Mouse (Mus musculus): ENCODE data around the gene Scd3. TPM values are rescaled to one million over a fixed set of nuclear protein-coding genes. Genes with fewer than 3 reads are reported as not detected.
"Not testable (repeated sequence)": the region's sequence is repeated elsewhere in the genome, so short reads cannot be mapped to it uniquely, and the experiment has no call there.

The Scd3 gene
- polyA plus RNA-seq, 1 experiment from 2014 or later = 4.8 TPM

GRCm38 (mm10) chr19:44276861-44277260, 73.8 kb downstream of the Scd3 start:
- Histone ChIP-seq H3K4me2 (no peak overlapping the region), H3K27ac (replicated peaks) (no peak overlapping the region), H3K27me3 (replicated peaks) (no peaks in the 10 kb centered on the region), H3K9ac (replicated peaks) (no peak overlapping the region), H3K4me3 (replicated peaks) (no peak overlapping the region), H3K4me1 (peaks cover 13% of the 10 kb centered on the region), H3K9me3 (replicated peaks) (no peaks in the 10 kb centered on the region), H3K36me3 (no peaks in the 10 kb centered on the region)
- ATAC-seq (ENCODE audit: low FRiP score) = no peak
- WGBS = 83% methylated on average over 5 of the region's 5 CpGs

- no peak overlapping the region for H3K4me3 ChIP-seq (replicated peaks)
- no peaks in the 10 kb centered on the region for H3K9me3 ChIP-seq (replicated peaks)
- ATAC-seq (ENCODE audit: low FRiP score) = no peak
- H3K4me2 ChIP-seq = no peak overlapping the region
- 92% methylated on average over 8 of the region's 8 CpGs for WGBS
- H3K27me3 ChIP-seq (replicated peaks) = no peaks in the 10 kb centered on the region
- no peak overlapping the region for H3K9ac ChIP-seq (replicated peaks)
- H3K27ac ChIP-seq (replicated peaks) = no peak overlapping the region
- H3K36me3 ChIP-seq = no peaks in the 10 kb centered on the region
- H3K4me1 ChIP-seq = peaks cover 21% of the 10 kb centered on the region
These were observed 74.9 kb downstream of the Scd3 start for GRCm38 (mm10) chr19:44277931-44278330.

GRCm38 (mm10) chr19:44280755-44281154, 77.7 kb downstream of the Scd3 start:
- Histone ChIP-seq H3K27ac (replicated peaks) (peak overlapping the region; percentile 29), H3K36me3 (no peaks in the 10 kb centered on the region), H3K9ac (replicated peaks) (no peak overlapping the region), H3K4me3 (replicated peaks) (no peak overlapping the region), H3K4me1 (peaks cover 41% of the 10 kb centered on the region), H3K27me3 (replicated peaks) (no peaks in the 10 kb centered on the region), H3K4me2 (no peak overlapping the region), H3K9me3 (replicated peaks) (no peaks in the 10 kb centered on the region)
- no peak for ATAC-seq (ENCODE audit: low FRiP score)
- WGBS = 13% methylated on average over 6 of the region's 6 CpGs

GRCm38 (mm10) chr19:44281825-44282447, 78.9 kb downstream of the Scd3 start:
- H3K4me2 ChIP-seq; H3K9me3 ChIP-seq (replicated peaks); H3K27me3 ChIP-seq (replicated peaks); H3K9ac ChIP-seq (replicated peaks); H3K36me3 ChIP-seq; H3K4me3 ChIP-seq (replicated peaks); ATAC-seq (ENCODE audit: low FRiP score): not testable (repeated sequence)
- 58% methylated on average over 1 of the region's 1 CpGs for WGBS
- H3K4me1 ChIP-seq = peaks cover 41% of the 10 kb centered on the region
- H3K27ac ChIP-seq (replicated peaks) = peak overlapping the region; percentile 58

- 27% methylated on average over 9 of the region's 9 CpGs for WGBS
- Histone ChIP-seq H3K9me3 (replicated peaks) (no peaks in the 10 kb centered on the region), H3K27ac (replicated peaks) (peak overlapping the region; percentile 58)
These were observed 79.6 kb downstream of the Scd3 start for GRCm38 (mm10) chr19:44282534-44283156.

GRCm38 (mm10) chr19:44283157-44284024, 80.3 kb downstream of the Scd3 start:
- peak; percentile 1; the same call in 1 of the 2 replicates for ATAC-seq (ENCODE audit: low FRiP score)
- peak overlapping the region; percentile 94 for H3K27ac ChIP-seq (replicated peaks)
- WGBS = 15% methylated on average over 15 of the region's 15 CpGs
- peak overlapping the region; percentile 49 for H3K4me3 ChIP-seq (replicated peaks)
- peaks cover 38% of the 10 kb centered on the region for H3K4me1 ChIP-seq
- peak overlapping the region; percentile 40; the same call in 1 of the 2 replicates for H3K9ac ChIP-seq (replicated peaks)
- no peaks in the 10 kb centered on the region for H3K27me3 ChIP-seq (replicated peaks)
- H3K36me3 ChIP-seq = no peaks in the 10 kb centered on the region
- peak overlapping the region; percentile 88 for H3K4me2 ChIP-seq
- no peaks in the 10 kb centered on the region for H3K9me3 ChIP-seq (replicated peaks)

More at GRCm38 (mm10) chr19:44282534-44283156, 79.6 kb downstream of the Scd3 start:
- no peak overlapping the region for H3K9ac ChIP-seq (replicated peaks)
- H3K4me3 ChIP-seq (replicated peaks) = no peak overlapping the region
- H3K4me1 ChIP-seq = peaks cover 38% of the 10 kb centered on the region
- no peak for ATAC-seq (ENCODE audit: low FRiP score)
- no peak overlapping the region for H3K4me2 ChIP-seq
- no peaks in the 10 kb centered on the region for H3K36me3 ChIP-seq
- no peaks in the 10 kb centered on the region for H3K27me3 ChIP-seq (replicated peaks)

GRCm38 (mm10) chr19:44284025-44284695, 81.1 kb downstream of the Scd3 start:
- Histone ChIP-seq H3K9ac (replicated peaks) (peak overlapping the region; percentile 63), H3K9me3 (replicated peaks) (no peaks in the 10 kb centered on the region), H3K4me3 (replicated peaks) (peak overlapping the region; percentile 49), H3K4me1 (peaks cover 38% of the 10 kb centered on the region), H3K4me2 (peak overlapping the region; percentile 88), H3K36me3 (no peaks in the 10 kb centered on the region), H3K27ac (replicated peaks) (peak overlapping the region; percentile 94), H3K27me3 (replicated peaks) (no peaks in the 10 kb centered on the region)
- under 1% methylated on average over 38 of the region's 38 CpGs for WGBS
- ATAC-seq (ENCODE audit: low FRiP score) = peak; percentile 99

- Histone ChIP-seq H3K9ac (replicated peaks) (peak overlapping the region; percentile 63), H3K27ac (replicated peaks) (peak overlapping the region; percentile 94), H3K9me3 (replicated peaks) (no peaks in the 10 kb centered on the region), H3K27me3 (replicated peaks) (no peaks in the 10 kb centered on the region), H3K36me3 (no peaks in the 10 kb centered on the region), H3K4me1 (peaks cover 38% of the 10 kb centered on the region), H3K4me3 (replicated peaks) (peak overlapping the region; percentile 49), H3K4me2 (peak overlapping the region; percentile 88)
- peak; percentile 67 for ATAC-seq (ENCODE audit: low FRiP score)
- 1% methylated on average over 11 of the region's 11 CpGs for WGBS
These were observed 81.7 kb downstream of the Scd3 start for GRCm38 (mm10) chr19:44284723-44285122.

GRCm38 (mm10) chr19:44285554-44285953, 82.5 kb downstream of the Scd3 start:
- no peak for ATAC-seq (ENCODE audit: low FRiP score)
- H3K9ac ChIP-seq (replicated peaks) = no peak overlapping the region
- no peak overlapping the region for H3K27ac ChIP-seq (replicated peaks)
- no peaks in the 10 kb centered on the region for H3K9me3 ChIP-seq (replicated peaks)
- H3K27me3 ChIP-seq (replicated peaks) = no peaks in the 10 kb centered on the region
- no peak overlapping the region for H3K4me2 ChIP-seq
- 93% methylated on average over 8 of the region's 8 CpGs for WGBS
- no peaks in the 10 kb centered on the region for H3K36me3 ChIP-seq
- peaks cover 32% of the 10 kb centered on the region for H3K4me1 ChIP-seq
- H3K4me3 ChIP-seq (replicated peaks) = no peak overlapping the region

- no peaks in the 10 kb centered on the region for H3K36me3 ChIP-seq
- no peak for ATAC-seq (ENCODE audit: low FRiP score)
- no peak overlapping the region for H3K27ac ChIP-seq (replicated peaks)
- no peak overlapping the region for H3K9ac ChIP-seq (replicated peaks)
- H3K4me1 ChIP-seq = peaks cover 28% of the 10 kb centered on the region
- H3K4me2 ChIP-seq = no peak overlapping the region
- 72% methylated on average over 2 of the region's 2 CpGs for WGBS
- no peaks in the 10 kb centered on the region for H3K9me3 ChIP-seq (replicated peaks)
- no peaks in the 10 kb centered on the region for H3K27me3 ChIP-seq (replicated peaks)
- no peak overlapping the region for H3K4me3 ChIP-seq (replicated peaks)
These were observed 83.0 kb downstream of the Scd3 start for GRCm38 (mm10) chr19:44286109-44286508.

GRCm38 (mm10) chr19:44287415-44288110, 84.5 kb downstream of the Scd3 start:
- H3K4me1 ChIP-seq = peaks cover 36% of the 10 kb centered on the region
- no peak overlapping the region for H3K27ac ChIP-seq (replicated peaks)
- no peak overlapping the region for H3K4me2 ChIP-seq
- H3K36me3 ChIP-seq = no peaks in the 10 kb centered on the region
- no peak for ATAC-seq (ENCODE audit: low FRiP score)
- H3K9me3 ChIP-seq (replicated peaks) = no peaks in the 10 kb centered on the region
- 86% methylated on average over 11 of the region's 11 CpGs for WGBS
- H3K4me3 ChIP-seq (replicated peaks) = no peak overlapping the region
- no peaks in the 10 kb centered on the region for H3K27me3 ChIP-seq (replicated peaks)
- no peak overlapping the region for H3K9ac ChIP-seq (replicated peaks)

Data from neural tube, embryonic 15.5 days (tissue).